Mouse (Mus musculus) cerebellum, adult 2 months (tissue): ENCODE data around the gene Tenm3.

Experiments
- CTCF ChIP-seq: fragments of 200-500 bp; IDR thresholded peaks from 2 replicates; pipeline ENCODE4 v1.5.1; 2011; ENCODE audit warnings: low read depth, mild to moderate bottlenecking, control low read depth, low read length, moderate library complexity, borderline replicate concordance; ENCODE audit not compliant: insufficient read depth
- POLR2A ChIP-seq: fragments of 200-500 bp; IDR thresholded peaks from 2 replicates; pipeline ENCODE4 v1.6.1; 2011; ENCODE audit warnings: low read length, control low read depth, borderline replicate concordance; ENCODE audit not compliant: insufficient read depth

GRCm38 (mm10) chr8:48231389-48231788, 612.4 kb downstream of the Tenm3 start:
- TF ChIP-seq POLR2A: no peak
- no peak for TF ChIP-seq CTCF
